Mouse (Mus musculus) frontal cortex, postnatal 10 days (tissue): ENCODE measurements around the gene Nav2.

Experiments used
- DNase-seq, 2 experiments: peaks; one replicate each; pipeline ENCODE4 v3.0.0; 2022; ENCODE audit warnings: low spot score in 2 of 2, mixed read lengths in 1 of 2

Gene Nav2

DNA sequence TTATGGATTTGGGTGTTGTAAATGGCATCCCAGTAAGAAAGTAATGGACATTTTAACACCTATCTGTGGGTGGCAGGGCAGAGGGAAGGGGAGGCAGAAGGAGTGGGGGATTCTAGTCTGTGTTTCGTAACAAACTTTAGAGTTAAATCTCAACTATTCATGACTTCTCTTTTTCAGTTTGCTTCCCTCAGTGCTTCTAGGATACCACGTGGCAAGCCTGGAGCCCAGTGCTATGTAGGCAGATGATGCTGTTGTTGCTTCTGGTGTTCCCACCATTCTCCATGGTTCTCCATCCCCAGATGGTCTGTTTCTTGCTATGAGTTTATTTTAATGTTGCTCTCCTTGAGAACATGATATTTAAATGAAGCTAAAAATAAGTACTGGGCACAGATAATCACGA, 92.3 kb downstream of the Nav2 start:
- peak in 1 of 2 experiments; percentile 55 for DNase-seq

DNA sequence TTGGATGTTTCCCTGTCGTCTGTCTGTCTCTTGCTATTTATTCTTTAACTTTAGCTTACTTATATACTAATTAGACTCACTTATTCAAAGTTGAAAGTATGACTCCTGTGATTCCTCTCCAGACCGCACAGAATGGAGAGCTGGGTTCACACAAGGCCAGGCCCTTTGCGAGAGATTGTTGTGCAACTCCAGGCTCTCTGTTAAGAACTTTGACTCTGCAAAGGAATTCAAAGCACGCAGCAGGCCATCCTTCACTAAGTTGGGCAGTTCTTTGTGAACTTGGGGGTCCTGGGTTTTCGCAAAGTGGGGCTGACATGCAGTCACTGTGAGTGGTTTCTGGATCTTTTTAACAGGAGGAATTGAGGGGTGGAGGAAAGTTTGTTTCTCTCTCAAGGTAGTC, 95.9 kb downstream of the Nav2 start:
- no peak for DNase-seq

DNA sequence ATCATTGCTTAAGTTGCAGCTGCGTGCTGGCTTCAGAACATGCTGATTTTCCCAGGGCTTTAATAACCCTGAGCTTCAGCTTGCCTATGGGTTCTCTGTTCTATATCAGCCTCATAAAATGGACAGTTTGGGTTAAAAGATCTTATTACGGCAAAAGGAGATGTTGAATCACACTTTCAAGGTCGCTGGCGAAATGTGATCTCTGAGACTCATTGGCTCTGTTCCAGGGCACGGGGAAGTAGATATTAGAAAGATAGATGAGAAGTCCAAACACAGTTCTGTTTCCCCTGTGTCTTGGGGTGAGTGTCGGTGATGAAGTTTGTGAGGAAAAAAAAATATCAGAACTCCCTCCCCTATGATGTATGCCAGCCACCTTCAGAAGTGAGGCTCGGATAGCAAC, 98.4 kb downstream of the Nav2 start:
- DNase-seq, result no peak

DNA sequence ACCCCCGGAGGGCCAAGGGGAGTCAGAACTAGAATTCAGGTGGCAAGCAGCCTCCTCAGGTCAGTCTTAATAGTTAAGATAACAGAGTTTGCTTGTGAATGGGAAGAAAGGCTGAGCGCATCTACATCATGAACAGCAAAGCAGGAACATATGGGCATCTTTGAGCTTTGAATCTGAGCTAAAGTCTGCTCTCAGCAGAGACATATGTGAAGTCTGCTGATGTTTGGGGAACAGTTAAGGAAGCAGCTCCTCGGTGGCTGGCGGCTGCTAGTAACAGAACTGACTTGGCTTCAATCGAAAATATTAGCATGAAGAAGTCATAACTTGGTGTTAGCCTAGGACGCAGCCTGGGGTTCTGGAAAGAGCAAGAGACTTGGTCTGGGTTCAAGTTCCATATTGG, 102.2 kb downstream of the Nav2 start:
- DNase-seq, result no peak

DNA sequence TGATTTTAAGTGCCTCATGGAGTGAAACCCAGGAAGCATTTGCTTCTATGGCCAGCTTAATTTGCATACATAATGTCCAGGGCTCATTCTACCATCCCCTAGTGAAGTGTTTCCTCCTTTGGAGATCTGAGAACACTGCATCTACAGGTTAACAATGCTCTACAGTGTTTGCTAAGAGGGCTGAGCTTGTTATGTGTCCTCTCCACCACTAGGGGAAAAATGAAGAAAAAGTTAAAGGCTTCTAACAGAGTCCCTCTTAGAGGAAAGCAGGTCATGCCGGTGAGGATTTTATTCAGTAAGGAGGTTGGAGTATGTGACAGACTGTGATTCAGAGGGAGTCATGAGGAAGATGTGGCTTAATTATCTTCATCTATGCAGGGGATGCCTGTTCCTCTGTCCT, 103.5 kb downstream of the Nav2 start:
- no peak for DNase-seq

DNA sequence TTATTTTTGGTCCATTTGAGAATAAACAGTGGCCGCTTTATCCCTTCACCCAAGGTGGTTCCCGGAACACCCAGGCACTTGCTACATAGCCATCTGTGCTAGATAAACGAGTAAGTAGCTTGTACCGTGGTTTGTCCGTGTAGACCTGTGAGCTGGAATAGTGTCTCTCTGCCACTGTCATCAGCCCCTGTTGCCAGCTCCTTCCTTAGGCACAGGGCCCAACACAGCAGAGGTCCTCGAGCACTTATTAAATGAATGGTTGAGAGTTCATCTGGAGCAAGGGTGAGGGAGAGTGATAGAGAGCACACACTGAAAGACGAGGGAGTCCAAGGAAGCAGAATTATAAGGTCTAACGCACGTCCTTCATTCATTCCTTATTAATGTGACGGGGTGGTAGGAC, 106.0 kb downstream of the Nav2 start:
- DNase-seq, result no peak

DNA sequence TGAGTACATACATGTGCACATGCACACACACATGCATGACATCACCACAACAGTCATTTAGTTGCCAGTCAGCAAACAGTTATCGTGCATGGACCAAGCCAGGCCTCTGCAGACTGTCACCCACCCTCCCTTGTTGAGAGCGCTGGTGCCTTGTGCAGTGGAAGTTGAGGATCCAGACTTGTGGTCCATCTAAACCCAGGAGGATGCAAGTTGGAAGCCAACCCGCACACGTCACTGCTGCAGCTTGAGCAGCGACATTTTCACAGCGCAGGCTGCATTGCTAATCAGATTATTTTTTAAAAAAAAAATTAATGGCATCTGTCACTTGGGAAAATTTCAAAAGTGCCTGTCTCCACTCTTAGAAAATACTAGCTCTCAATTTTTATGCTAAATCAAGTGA, 106.8 kb downstream of the Nav2 start:
- DNase-seq, result no peak

DNA sequence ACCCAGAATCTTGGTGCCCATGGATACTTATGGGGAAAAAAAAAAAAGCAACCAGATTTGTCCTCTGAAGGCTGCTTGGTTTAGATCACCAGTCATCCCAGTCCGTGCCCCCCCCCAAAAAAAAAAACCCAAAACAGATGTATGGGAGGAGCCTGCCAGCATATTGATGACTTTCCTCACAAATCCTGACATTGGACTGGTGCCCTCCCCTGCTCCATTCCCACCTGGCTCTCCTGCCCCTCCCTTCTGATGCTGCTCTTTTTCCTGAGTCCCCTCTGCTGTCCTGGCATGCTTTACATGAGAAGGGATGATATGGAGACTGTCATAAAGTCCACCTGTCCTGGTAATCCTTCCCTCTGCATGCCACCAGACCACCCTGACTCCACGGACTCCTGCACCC, 107.6 kb downstream of the Nav2 start:
- DNase-seq, result no peak

DNA sequence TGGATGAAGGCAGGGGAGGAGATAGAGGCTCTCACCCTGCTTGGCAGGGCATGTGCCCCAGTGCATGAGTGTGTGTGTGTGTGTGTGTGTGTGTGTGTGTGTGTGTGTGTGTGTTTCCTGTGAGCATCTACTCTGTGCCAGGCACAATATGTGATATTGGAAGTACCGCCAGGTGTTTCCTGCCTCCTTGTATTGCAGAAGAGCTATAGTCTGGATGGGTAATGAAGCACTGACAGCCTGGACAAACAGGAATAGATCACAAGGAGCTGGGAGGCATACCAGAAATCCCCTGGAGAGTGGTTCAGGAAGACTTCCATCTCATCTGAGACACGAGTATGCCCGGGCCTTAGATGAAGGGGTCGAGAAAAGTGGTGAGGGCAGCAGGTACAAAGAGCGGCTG, 109.3 kb downstream of the Nav2 start:
- no peak for DNase-seq

DNA sequence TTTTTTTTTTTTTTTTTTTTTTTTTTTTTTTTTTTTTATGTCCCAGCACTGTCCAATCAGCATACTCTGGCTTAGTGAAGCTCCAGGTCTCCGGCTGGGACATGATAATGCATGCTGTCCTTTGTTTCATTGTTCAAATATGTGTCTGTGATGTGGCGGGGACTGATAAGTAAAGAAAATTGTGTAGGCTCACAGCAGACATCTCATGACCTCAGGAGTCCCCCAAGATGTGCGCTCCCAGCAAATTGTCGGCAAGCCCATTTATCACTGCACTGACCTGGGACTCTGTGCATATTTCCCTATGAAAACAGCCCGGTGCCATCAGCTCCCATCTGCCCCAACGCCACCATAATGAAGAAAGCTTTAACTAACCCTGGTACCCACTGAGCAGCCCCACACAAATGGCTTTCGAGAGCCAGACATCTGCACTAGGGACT, 110.0 kb downstream of the Nav2 start:
- DNase-seq, result no peak

DNA sequence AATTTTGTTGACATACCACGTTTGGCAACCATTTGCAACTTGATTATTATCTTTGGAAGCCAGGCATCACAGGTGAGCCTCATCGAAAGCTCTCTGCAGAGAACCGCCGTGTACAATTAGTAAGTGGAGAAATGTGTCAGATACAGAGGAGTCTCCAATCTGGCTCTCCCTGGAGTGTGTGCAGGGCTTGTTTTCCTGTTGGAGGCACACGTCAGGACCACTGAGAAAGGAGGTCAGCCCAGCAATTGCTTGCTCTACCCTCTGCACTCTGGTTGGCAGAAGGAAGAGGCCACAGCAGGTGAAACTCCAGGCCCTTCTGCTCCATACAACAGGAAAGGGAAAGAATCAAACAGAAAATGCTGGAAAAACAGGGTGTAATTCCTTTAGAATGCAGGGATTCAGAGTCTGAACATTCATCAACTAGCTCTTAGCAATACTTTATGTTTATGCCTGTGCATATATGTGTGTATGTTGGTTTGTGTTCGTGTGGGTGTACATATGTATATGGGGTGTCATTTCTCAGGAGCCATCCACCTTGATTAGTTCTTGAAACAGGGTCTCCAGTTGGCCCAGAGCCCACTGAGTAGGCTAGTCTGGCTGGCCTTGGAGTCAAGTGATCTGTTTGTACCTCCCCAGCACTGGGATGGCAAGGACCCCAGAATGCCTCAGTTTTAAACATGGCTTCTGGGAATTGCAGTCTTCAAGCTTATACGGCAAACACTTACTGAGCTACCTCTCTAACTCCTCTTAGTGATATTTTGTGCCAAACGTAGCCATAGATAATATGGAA, 116.7 kb downstream of the Nav2 start:
- DNase-seq, result no peak

DNA sequence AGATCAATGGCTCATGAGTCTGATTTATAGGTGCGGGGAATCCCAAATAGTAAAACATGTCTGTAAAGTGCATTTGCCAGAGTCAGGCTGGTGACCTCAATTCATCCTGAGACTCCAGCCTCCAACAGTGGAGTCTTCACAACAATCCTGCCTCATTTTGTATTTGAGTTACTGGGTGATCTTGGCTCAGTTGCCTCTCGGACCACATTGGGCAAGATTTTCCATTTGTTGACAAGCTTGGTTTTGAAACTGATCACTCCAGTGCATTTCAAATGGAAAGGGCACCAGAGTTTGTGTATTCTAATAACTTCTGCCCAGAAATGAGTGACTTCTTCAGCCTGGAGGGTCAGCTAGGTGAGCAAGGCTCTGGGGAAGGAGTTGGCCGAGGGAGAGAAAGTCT, 117.5 kb downstream of the Nav2 start:
- DNase-seq, result no peak

DNA sequence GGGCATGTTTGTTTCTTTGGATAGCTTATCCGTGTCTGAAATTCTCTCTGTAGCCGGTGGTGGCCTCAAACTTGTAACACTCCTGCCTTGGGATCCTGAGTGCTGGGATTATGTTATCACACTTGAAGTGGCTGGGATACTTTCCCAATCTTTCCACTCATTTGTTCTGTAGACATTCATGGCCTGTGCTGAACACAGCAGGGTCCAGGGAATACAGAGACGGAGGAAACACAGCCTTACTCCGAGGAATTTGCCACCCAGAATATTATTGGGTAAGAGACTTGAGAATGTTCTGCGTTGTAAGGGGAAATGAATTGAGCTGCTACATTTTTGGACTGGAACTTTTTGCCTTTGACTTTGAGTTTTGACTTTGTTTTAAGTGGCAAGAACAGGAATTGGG, 118.0 kb downstream of the Nav2 start:
- no peak for DNase-seq

DNA sequence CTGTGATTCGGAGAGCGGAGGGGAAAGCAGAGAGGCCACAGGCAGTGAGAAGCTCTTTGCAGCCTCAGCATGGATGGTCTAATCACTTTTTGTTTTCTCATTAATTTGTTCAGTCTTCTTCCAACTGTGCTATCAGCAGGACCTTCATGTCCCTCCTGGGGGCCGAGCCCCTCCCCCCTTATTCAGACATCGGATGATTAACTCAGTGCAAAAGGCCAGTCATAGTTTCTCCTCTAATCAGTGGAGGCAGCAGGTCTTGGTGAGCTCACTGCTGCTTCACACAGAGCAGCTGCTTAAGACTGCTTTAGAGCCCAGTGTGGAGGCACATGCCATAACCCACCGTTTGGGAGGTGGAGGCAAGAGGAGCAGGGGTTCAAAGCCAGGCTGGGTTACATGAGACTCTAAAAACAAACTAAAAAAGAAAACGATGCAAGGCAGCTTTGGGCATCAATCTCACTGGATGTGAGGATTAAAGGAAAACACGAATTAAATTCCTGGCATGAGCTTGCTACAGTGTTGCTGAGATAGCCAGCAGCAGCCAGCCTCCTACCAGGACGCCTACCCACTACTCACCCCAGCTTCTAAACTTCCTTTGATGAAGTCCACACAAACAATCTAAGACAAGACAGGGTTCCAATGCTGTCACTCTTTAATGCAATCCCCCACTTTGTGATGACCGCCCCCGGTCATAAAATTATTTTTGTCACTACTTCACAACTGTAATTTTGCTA, 120.9 kb downstream of the Nav2 start:
- DNase-seq, result no peak

DNA sequence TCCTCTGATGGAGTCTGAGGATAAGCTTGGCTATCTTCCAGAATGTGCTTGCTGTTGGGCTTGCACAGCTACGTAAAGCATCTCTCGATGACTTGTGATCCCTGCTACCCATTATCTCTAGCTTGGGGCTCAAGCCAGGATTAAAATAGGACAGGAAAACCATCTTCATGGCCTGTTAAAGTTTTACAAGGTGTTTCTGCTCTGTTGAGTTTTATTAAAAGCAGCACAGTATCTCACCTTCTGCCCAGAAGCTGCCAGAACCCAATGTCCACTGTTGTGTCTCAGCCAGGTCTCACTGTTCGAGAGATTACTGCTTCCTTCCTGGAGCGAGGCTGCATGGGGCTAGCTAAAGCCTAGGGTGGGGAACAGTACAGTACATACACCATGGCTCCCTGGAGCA, 123.7 kb downstream of the Nav2 start:
- no peak for DNase-seq

DNA sequence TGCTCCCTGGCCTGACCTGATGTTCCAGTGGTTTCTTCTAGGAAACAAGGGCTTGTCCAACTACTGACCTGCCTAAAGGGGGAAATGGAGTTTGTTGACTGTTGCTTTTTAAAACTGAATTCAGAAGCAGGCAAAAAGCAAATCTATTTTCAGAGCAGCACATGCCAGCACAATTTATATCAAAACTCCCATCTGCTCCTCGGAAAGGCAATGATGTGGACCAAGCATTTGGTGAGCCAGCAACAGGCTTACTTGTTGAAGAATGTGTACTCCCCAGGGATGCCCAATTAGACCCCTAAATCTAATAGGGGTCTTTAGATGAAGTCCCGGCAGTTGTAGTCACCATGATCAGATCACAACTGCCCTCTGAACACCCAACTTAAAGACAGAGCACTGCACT, 125.7 kb downstream of the Nav2 start:
- DNase-seq, result no peak

DNA sequence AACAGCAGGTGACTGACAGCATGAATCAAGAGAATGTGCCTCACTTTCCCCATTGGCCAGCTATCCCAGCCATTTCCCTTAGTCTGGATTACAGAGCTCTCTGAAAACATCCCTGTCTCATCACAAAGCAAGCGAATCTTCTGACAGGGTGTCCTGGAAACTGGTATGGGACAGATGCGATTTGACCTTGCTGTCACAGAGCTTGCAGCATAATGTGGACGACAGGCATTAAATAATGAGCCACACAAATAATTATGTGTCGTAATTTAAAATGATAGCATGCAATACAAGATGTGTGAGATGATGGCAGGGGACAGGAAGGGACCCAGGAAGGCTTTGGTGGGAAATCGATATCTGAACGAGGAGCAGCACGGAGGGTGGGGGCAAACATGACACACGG, 131.6 kb downstream of the Nav2 start:
- DNase-seq, result no peak

DNA sequence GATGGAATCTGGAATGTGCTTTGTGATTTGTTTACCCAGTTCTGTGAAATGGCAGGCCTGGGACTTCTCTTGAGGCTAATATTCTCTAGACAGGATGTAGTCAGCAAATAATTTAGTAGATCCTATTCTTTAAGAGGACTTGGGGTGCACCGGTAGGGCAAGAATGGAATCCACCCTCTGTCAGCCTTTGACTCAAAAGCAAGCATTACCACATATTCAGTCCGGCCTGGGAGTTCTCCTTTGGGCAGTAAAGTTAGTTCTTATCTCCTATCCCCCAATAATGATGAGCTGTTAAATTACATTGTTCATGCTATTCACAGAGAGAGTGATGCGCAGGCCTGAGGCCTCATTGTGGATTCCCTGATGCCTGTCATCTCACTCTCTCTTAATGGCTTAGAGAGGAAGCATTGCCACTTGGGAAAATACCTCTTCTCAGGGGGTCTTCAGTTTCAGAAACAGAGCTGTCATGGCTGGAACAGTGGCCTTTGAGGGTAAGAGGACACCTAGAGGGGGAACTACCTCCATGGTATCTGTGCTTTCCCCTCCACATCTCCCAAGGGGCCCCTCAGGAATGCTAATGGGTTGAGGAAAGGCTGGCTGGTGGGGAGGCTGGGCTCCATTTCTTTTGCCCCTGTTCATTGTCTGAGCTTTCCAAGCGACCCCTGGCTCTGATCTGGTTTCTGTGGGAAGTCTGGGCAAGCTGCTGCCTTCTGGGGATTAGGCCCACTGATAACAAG, 133.0 kb downstream of the Nav2 start:
- DNase-seq, result no peak

DNA sequence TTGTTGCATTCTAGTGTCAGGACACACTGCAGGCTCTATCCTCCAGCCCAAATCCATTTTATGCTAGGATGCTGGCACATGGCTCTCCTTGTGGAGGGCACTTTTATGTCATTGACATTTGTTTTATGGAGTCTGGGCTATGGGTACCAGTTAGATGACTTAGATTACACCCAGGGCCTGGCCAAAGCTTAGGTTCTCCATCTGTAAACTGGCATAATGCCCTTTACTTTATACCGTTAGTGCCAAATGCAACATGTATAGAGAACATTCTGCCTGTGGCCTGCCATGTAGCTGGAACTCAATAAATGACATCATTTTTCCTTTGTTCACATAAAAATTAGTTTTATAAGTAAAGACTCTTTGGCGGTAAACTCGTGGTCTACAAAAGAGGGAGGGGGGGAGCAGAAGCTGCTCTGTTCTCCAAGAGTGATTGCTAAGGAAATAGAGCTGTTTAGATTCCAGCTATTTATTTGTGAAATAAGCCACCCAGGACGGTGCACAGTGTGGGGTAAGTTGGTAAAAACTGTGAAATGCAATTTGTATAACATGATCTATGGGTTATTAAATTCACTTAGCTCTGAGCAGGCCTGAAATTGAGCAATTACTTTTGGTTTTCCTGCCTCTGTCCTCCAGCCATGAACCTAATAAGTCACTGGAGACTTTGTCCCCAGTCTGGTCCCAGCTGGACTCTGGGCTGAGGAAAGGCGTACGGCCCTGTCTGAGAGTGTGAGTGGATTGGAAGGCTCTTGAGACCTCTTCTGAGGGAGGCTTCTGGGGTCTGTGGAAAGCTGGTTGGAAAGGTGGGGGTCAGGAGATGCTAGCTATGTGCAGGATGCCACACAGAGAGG, 137.2 kb downstream of the Nav2 start:
- no peak for DNase-seq

DNA sequence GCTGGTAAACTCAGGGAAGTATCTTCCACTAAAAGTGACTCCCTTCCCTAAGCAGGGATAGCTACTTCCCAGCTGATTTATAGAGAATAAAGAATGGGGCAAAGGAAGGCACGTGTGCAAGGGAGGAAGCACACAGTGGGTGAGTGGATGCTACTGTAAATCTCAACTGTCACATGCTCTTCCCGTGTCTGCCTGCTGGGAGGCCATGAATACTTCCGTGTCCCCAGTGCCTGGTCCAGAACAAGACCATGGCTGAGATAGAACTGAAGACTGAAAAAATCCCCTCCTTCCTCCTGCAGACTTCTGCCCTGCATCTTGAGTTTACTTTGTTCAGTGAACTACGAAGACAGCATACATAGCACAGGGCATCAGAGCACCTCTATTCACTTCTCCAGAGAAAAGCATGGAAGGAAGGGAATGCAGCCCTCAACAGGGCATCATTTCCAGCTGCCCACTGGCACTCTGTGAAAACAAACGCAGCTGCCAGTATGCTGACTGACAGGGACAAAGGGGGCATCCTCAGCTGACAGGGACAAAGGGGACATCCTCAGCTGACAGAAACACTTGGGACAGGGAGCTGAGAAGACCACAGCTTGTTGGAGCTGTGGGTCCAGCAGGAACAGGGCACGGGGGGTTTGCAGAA, 138.0 kb downstream of the Nav2 start:
- no peak for DNase-seq

DNA sequence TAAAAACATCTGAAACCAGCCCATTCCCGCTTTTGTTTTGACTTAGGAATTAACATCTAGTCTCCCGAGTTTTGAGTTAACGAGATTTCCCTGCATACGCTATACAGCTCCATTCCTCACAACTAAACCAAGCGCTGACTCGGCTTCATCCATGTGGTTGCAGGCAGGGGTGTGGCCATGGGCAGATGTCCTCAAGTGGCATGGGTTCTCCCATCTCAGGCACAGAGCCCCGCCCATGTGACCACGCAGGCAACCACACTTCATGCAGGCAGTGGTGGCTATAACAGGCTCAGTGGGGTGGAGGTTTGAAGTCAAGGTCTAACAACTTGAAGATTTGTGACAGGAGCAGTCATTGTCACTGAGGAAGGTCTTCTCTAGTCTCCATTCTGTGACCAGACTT, 138.8 kb downstream of the Nav2 start:
- no peak for DNase-seq
